Mouse (Mus musculus) kidney, adult 2 months (tissue): ENCODE measurements around the gene Zfp36l1.

Source experiments
- CTCF ChIP-seq: fragments of 200-500 bp; conservative IDR thresholded peaks from 2 replicates; pipeline ENCODE4 v1.5.1; 2011; ENCODE audit warnings: low read depth, mild to moderate bottlenecking, control low read depth, low read length, moderate library complexity, mixed read lengths; ENCODE audit not compliant: insufficient read depth, insufficient read length
- POLR2A ChIP-seq: fragments of 200-500 bp; IDR thresholded peaks from one replicate; pipeline ENCODE4 v1.6.1; 2011; ENCODE audit warnings: low read depth, low read length, control low read depth

- TF ChIP-seq POLR2A (no peak), CTCF (no peak)
Observed at GRCm38 (mm10) chr12:80116206-80117112, 3.6 kb upstream of the Zfp36l1 start.
